Mouse (Mus musculus) limb, embryonic 10.5 days (tissue): ENCODE results near the gene Zfp341. TPM values are rescaled to one million over a fixed set of nuclear protein-coding genes. Genes with fewer than 3 reads are reported as not detected.

ENCODE experiments used
- DNase-seq: peaks from one replicate; pipeline ENCODE4 v3.0.0-alpha.2; 2017; ENCODE audit warnings: low spot score
- H3K27ac ChIP-seq: fragments of 300-500 bp; sonication (generic); 2 replicates; pipeline ENCODE4 v1.5.1; 2016; ENCODE audit warnings: mild to moderate bottlenecking
- H3K27me3 ChIP-seq: fragments of 300-500 bp; sonication (generic); 2 replicates; pipeline ENCODE4 v1.6.1; 2016; ENCODE audit warnings: low read depth, mild to moderate bottlenecking; ENCODE audit not compliant: poor library complexity, severe bottlenecking
- H3K36me3 ChIP-seq: fragments of 300-500 bp; sonication (generic); 2 replicates; pipeline ENCODE4 v1.6.1; 2016; ENCODE audit warnings: mild to moderate bottlenecking, moderate library complexity
- H3K4me1 ChIP-seq: fragments of 300-500 bp; sonication (generic); 2 replicates; pipeline ENCODE4 v1.6.1; 2016
- H3K4me3 ChIP-seq: fragments of 300-500 bp; sonication (generic); 2 replicates; pipeline ENCODE4 v1.5.1; 2016; ENCODE audit warnings: mild to moderate bottlenecking, moderate library complexity
- H3K9me3 ChIP-seq: fragments of 300-500 bp; sonication (generic); replicated peaks from 2 replicates; pipeline ENCODE4 v1.6.1; 2016; ENCODE audit warnings: mild to moderate bottlenecking
- WGBS: fragments of 180-500 bp; shearing (Covaris S2); methylation state at CpG from one replicate; pipeline ENCODE4 v1.1.7; 2016; 5-methylcytosine and 5-hydroxymethylcytosine counted together
- polyA plus RNA-seq: library from polyadenylated mRNA; unstranded; fragments of >200 nt; fragmentation: Nextera tagmentation; extraction: Ambion mirVana; gene quantifications from 2 replicates; pipeline ENCODE4 v1.2.1, GENCODE M21; 2016

Zfp341 gene
- polyA plus RNA-seq, 1 experiment from 2014 or later, result 1.1 TPM

DNA sequence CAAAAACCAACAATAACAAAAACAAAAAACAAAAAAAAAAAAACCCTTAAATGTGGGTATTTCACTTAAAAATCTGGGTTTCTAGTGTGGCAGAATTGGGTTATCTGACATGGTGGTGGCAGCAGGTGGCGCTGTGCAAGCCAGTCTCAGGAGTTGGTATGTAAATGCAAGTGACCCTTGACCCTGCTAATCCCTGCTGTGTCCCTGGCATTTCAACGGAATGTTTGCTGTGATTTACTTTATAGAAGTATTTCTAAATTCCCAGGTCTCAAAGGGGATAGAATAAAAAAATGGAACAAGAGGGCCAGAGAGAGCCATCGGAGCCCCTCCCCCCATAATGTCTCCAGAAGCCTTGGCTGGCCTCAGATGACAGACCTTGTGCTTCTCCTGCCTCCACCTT, 35.0 kb downstream of the Zfp341 start:
- 34% methylated on average over 3 of the region's 3 CpGs for WGBS
- Histone ChIP-seq H3K27me3 (no peaks in the 10 kb centered on the region), H3K4me1 (0 out of 2 replicates have a peak, but pooled peaks cover 5% of the 10 kb centered on the region), H3K4me3 (no peak overlapping the region), H3K27ac (no peak overlapping the region), H3K36me3 (peaks cover 27% of the 10 kb centered on the region), H3K9me3 (no peaks in the 10 kb centered on the region)
- DNase-seq, result peak; percentile 47

DNA sequence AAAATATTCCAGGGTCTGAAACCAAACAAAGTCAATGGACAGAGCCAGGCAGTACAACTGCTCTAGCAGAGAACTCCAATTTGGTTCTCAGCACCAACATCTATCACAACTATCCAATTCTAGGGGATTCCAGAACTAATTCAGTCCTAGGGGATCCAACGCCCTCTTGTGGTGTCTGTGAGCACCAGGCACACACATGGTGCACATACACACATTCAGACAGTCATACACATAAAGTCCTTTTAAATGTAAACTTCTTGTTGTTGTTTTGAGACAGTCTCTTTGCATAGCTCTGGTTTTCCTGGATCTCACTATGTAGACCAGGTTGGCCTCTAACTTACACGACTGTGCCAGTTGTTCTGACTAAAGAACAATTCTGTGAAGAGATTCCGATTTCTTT, 37.3 kb downstream of the Zfp341 start:
- Histone ChIP-seq H3K4me1 (0 out of 2 replicates have a peak, but pooled peaks cover 5% of the 10 kb centered on the region), H3K4me3 (no peak overlapping the region), H3K9me3 (no peaks in the 10 kb centered on the region), H3K27me3 (no peaks in the 10 kb centered on the region), H3K36me3 (peaks cover 7% of the 10 kb centered on the region), H3K27ac (no peak overlapping the region)
- no peak for DNase-seq
- WGBS, result 90% methylated on average over 3 of the region's 3 CpGs

DNA sequence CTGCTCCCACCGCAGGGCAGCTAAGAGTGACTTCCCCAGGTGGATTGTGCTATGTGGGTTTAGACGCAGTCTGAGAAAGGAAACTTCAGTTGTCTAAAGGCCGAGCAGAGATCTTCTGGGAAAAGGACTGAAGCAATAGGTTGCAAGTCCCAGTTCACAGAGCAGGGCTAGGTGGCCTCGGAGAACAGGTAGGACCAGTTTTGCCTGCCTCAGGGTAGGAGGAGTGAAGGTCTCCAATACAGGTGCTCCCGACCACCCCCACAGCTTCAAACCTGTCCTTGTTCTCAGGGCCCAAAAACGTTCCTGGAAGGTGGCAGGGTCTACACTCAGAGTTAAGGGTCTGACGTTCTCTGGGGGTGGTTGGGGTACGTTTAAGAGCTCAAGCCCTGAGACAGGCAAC, 38.3 kb downstream of the Zfp341 start, which contains the start of gene Chmp4b:
TSS of gene Chmp4b (plus strand) at position 343 of the 400 bp plus-strand sequence.
- Histone ChIP-seq H3K27me3 (no peaks in the 10 kb centered on the region), H3K9me3 (no peaks in the 10 kb centered on the region), H3K36me3 (no peaks in the 10 kb centered on the region), H3K4me3 (no peak within 1 kb of the TSS), H3K4me1 (peaks cover 8% of the 10 kb centered on the region), H3K27ac (no peak within 1 kb of the TSS)
- peak; percentile 50 for DNase-seq
- 46% methylated on average over 8 of the region's 8 CpGs for WGBS

DNA sequence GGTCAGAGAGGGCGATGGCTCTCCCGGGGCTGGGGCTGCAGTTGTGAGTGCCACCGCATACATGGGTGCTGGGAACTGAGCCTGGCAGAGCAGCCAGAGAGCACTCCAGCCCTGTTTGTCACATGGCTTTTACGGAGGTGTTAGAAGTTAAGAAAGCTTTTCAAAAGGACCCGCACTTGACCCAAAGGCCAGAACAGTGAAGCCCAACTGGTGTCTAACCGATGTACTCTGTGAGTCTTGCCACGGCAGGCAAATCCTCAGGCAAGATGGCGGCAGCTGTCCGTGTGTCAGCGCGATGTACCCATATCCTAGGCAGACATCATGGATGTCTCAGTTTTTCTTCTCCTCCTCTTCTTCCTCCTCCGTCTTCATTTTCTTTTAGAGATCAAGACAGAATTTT, 41.9 kb downstream of the Zfp341 start:
- H3K9me3 ChIP-seq, result no peaks in the 10 kb centered on the region
- H3K4me3 ChIP-seq, result no peak overlapping the region
- no peak overlapping the region for H3K27ac ChIP-seq
- peaks cover 6% of the 10 kb centered on the region; the same call in 1 of the 2 replicates for H3K36me3 ChIP-seq
- no peak for DNase-seq
- H3K27me3 ChIP-seq, result no peaks in the 10 kb centered on the region
- peaks cover 30% of the 10 kb centered on the region for H3K4me1 ChIP-seq
- 94% methylated on average over 12 of the region's 12 CpGs for WGBS

DNA sequence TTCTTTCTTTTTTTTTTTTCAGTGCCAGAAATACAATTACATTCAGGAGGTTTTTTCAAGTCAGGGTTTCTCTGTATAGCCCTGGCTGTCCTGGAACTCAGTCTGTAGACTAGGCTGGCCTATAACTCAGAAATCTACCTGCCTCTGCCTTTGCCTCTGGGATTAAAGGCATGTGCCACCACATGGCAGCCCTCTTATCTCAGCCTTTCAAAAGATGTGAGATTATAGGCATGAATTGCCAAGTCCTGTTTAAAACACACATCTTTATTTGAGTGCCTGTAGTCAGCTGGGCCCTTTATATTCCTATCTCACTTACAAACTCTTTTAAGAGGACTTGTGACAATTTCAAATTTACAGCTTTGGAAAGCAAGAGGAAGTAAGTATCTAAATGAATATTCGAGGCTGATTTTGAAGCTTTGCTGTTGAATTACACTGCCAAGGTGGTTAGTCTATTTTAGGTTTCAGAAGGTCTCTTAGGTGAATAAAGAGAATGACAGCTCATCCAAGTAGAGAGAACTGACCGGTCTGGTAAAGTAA, 42.8 kb downstream of the Zfp341 start:
- no peaks in the 10 kb centered on the region for H3K27me3 ChIP-seq
- no peaks in the 10 kb centered on the region for H3K9me3 ChIP-seq
- peaks cover 16% of the 10 kb centered on the region for H3K36me3 ChIP-seq
- H3K4me1 ChIP-seq, result peaks cover 30% of the 10 kb centered on the region
- 64% methylated on average over 2 of the region's 2 CpGs for whole genome bisulfite sequencing
- H3K27ac ChIP-seq, result peak overlapping the region; percentile 93
- H3K4me3 ChIP-seq, result peak overlapping the region; percentile 97
- no peak for DNase-seq

DNA sequence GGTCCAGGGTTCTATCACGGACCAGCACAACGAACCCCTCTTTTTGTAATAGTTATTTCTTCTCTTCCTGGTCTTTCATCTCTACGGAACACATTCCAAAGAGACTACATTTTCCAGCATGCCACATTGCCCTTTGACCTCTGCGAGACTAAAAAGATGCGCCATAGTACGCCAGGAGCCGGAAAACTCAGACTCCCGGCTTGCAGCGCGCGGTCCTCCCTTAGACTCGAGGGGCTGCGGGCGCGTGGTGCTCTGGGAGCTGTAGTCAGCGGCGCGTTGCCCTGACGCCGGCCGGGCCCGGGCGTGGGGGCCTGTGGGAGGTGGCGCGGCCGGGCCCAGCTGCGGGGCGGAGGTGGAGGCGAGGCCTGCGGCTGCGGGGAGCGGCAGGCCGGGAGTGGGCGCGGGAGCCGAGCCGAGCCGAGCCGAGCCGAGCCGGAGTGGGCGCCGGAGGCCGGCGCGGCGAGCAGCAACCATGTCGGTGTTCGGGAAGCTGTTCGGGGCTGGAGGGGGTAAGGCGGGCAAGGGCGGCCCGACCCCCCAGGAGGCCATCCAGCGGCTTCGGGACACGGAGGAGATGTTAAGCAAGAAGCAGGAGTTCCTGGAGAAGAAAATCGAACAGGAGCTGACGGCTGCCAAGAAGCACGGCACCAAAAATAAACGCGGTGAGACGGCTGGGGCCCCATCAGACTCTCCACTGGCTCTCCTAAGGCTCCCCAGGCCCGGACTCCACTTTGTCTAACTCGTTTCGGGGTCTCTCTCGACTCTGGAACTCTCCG, 43.8 kb downstream of the Zfp341 start:
- Histone ChIP-seq H3K9me3 (no peaks in the 10 kb centered on the region), H3K4me1 (peaks cover 30% of the 10 kb centered on the region), H3K36me3 (peaks cover 25% of the 10 kb centered on the region), H3K27ac (peak overlapping the region; percentile 93), H3K27me3 (no peaks in the 10 kb centered on the region), H3K4me3 (peak overlapping the region; percentile 97)
- peak; percentile 94 for DNase-seq
- WGBS, result 1% methylated on average over 67 of the region's 67 CpGs

DNA sequence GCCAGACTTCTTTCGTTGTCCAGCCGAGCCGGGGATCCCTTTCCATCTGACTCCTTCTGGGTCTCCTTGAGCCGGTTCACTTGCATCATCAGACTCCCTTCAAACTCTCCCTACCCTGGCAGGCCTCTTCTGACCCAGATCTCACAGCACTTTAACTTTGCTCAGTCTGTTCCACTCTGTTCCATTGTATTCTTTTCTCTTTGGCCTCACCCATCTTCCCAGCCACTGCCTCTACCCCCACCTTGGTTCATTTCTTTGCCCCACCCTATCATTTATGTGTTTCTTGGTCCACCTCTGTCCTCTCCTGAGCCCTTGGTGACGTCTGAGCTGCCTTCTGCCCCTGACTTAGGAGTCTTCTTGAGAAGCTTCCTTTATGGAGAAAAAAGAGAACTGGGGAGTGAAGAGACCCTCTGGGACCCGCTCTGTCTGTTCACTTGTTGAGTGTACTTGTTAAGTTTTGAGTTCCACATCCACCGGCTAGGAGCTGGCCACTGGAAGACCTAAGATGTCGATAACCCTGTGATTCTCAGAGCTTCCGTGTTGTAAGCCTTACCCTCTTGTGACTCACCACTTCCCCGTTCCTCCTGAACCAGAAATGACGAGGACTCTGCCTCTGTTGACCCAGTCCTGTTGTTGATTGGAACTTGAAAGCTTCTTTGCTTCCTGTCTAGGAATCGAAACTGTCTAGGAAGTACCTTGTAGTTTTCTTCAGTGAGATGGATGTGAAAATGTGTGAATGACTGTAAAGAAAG, 44.6 kb downstream of the Zfp341 start:
- Histone ChIP-seq H3K27ac (peak overlapping the region; percentile 93), H3K9me3 (no peaks in the 10 kb centered on the region), H3K4me1 (peaks cover 30% of the 10 kb centered on the region), H3K4me3 (peak overlapping the region; percentile 97), H3K36me3 (peaks cover 30% of the 10 kb centered on the region), H3K27me3 (no peaks in the 10 kb centered on the region)
- 22% methylated on average over 12 of the region's 12 CpGs for WGBS
- peak; percentile 40 for DNase-seq

DNA sequence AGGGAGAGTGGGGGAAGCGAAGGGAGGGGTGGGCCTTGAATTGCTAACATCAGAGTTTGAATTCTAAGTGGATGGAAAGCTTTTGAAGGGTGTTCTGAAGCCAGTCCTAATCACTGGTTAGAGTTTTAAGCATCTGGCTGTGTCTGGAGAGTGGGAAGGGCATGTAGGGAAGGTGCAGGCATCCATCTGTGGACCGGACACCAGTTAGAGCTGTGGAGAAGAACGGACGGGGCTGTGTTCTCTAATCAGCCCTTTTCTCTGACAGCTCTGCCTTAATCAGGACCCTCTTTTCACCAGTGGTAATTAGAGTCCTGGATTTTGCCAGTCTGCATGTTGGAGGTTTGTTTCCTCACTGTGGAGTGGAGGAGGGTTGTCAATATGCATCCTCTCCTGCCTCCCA, 46.0 kb downstream of the Zfp341 start:
- 89% methylated on average over 4 of the region's 4 CpGs for WGBS
- peaks cover 30% of the 10 kb centered on the region for H3K4me1 ChIP-seq
- no peaks in the 10 kb centered on the region for H3K9me3 ChIP-seq
- no peak overlapping the region for H3K27ac ChIP-seq
- DNase-seq, result no peak
- H3K27me3 ChIP-seq, result no peaks in the 10 kb centered on the region
- H3K36me3 ChIP-seq, result peaks cover 36% of the 10 kb centered on the region
- no peak overlapping the region; the same call in 1 of the 2 replicates for H3K4me3 ChIP-seq

DNA sequence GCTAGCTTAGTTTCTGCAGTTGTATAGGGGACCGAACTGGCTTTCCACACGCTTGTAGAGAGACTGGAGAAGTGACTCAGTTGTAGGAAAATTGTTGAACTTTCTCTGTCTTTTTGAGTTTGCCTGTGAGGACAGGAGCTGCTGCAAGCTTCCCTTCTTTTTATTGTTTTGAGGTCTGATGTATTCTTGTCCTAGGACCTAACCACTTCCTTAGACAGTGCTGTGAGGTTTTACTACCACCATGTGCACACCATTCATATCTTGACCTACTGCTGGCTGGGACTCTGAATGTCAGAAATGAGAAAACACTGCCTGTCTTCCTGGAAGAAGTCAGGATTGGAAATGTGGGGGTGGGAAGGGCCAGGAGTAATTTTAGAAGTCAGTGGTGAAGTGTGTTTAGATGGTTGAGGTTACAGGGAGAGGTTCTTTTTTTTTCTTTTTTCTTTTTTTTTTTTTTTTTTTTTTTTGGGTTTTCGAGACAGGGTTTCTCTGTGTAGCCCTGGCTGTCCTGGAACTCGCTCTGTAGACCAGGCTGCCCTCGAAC, 46.5 kb downstream of the Zfp341 start:
- H3K27me3 ChIP-seq, result no peaks in the 10 kb centered on the region
- no peak overlapping the region for H3K27ac ChIP-seq
- no peaks in the 10 kb centered on the region for H3K9me3 ChIP-seq
- 87% methylated on average over 5 of the region's 5 CpGs for WGBS
- H3K4me1 ChIP-seq, result peaks cover 30% of the 10 kb centered on the region
- DNase-seq, result no peak
- peaks cover 40% of the 10 kb centered on the region for H3K36me3 ChIP-seq
- H3K4me3 ChIP-seq, result no peak overlapping the region

DNA sequence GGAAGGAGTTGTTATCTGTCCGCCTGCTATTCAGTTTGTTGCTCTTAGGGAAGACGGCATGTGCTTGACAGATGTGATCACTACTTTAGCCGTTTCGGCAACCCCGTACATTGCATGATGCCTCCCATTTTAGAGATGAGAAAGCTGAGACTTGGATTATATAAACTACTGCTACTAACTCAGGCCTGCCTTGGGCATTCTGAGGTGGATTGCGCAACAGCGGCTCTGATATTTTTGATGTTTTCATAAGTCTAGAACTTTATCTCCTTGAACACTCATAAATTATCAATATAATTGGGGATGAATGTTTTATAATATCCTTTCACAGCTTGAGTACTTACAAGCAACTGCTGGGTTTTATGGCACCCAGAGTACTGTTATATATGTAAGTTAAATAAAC, 55.6 kb downstream of the Zfp341 start:
- Histone ChIP-seq H3K4me1 (0 out of 2 replicates have a peak, but pooled peaks cover 2% of the 10 kb centered on the region), H3K9me3 (no peaks in the 10 kb centered on the region), H3K27ac (no peak overlapping the region), H3K36me3 (peaks cover 46% of the 10 kb centered on the region), H3K4me3 (no peak overlapping the region), H3K27me3 (no peaks in the 10 kb centered on the region)
- 69% methylated on average over 7 of the region's 7 CpGs for WGBS
- no peak for DNase-seq

DNA sequence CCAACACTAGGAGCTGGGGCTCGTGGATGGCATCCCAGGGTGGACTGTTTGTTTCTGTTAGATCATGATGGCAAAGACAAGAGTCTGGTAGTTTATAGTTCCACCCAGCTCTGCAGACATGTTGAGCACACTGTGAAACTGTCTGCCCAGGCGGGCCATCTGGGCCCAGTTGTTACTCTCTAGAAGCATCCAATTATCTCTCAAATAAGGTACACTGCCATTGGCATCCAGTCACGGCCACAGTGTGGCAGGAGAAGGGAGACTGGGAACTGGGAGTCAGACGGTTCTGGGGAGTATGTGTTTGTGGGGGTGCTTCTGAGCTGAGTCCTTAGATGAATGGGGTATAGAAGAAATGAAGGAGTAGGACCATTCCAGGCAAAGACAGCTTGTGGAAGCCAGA, 57.0 kb downstream of the Zfp341 start:
- Histone ChIP-seq H3K4me3 (no peak overlapping the region), H3K27ac (no peak overlapping the region), H3K4me1 (0 out of 2 replicates have a peak, but pooled peaks cover 2% of the 10 kb centered on the region), H3K36me3 (peaks cover 39% of the 10 kb centered on the region), H3K27me3 (no peaks in the 10 kb centered on the region), H3K9me3 (no peaks in the 10 kb centered on the region)
- DNase-seq, result no peak
- whole genome bisulfite sequencing, result 75% methylated on average over 4 of the region's 4 CpGs

DNA sequence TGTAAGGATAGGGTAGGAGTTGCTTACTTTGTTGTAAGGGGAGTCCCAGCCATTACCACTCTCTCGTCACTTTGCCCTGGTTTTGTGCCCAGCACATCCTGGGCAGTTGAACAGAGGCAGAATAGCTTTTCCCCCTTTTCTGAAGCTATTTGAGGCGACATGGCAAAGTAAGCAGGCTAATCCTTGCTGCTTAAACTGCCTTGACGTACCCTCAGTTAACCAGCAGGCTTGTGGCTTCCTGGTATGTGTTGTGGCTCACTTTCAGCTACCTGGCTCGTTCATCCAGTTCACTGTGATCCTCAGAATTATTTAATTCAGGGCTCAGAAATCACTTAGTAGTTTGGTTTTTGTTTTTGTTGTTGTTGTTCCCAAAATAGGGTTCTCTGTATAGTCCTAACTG, 57.6 kb downstream of the Zfp341 start:
- H3K4me1 ChIP-seq, result 0 out of 2 replicates have a peak, but pooled peaks cover 2% of the 10 kb centered on the region
- no peaks in the 10 kb centered on the region for H3K9me3 ChIP-seq
- no peak overlapping the region for H3K4me3 ChIP-seq
- no peaks in the 10 kb centered on the region for H3K27me3 ChIP-seq
- 88% methylated on average over 4 of the region's 4 CpGs for WGBS
- no peak for DNase-seq
- no peak overlapping the region for H3K27ac ChIP-seq
- H3K36me3 ChIP-seq, result peaks cover 39% of the 10 kb centered on the region

DNA sequence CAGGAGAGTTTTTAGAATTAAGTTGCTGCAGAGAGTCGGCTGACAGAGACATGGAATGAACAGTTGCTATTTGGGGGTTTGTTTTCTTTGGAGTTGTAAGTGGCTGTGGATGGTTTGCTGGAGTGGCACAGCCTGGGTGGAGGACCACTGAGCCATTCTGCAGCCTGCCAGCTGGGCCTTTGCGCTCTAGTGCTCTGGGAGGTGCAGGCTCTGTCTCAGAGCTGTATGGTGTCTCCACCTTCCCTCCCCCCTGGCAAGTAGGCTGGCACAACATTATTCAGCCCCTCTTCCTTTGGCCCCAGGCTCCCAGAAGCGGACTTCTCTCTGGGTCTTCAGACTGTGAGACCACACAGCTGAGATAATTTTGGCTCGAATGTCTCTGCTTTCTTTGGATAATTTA, 60.9 kb downstream of the Zfp341 start:
- H3K36me3 ChIP-seq, result peaks cover 28% of the 10 kb centered on the region
- 73% methylated on average over 4 of the region's 4 CpGs for WGBS
- H3K27me3 ChIP-seq, result no peaks in the 10 kb centered on the region
- no peak overlapping the region for H3K4me3 ChIP-seq
- H3K27ac ChIP-seq, result no peak overlapping the region
- H3K4me1 ChIP-seq, result peaks cover 13% of the 10 kb centered on the region
- DNase-seq, result no peak
- H3K9me3 ChIP-seq, result no peaks in the 10 kb centered on the region
